Mouse (Mus musculus) liver, embryonic 14.5 days (tissue): ENCODE measurements at regions not wholly inside any gene's neighbourhood (a gene's known extent, or its start where the extent isn't known, plus 50 kb on each side); places are given as distances from the start of the nearest gene placed in this dataset.

ENCODE experiments used
- ATAC-seq: fragments of 200-750 bp; cut with Nextera tagmentation; 2 replicates; pipeline ENCODE4 v1.8.0; 2017; ENCODE audit warnings: moderate number of reproducible peaks, mild to moderate bottlenecking, moderate library complexity; ENCODE audit not compliant: insufficient read depth
- DNase-seq, 3 experiments: peaks; one replicate each; pipeline ENCODE4 v3.0.0-alpha.2; 2012 to 2013; ENCODE audit warnings: low read depth in 3 of 3, low spot score in 3 of 3
- H3K27ac ChIP-seq: fragments of 300-500 bp; sonication (generic); 2 replicates; pipeline ENCODE4 v1.5.1; 2014; ENCODE audit warnings: moderate library complexity, mild to moderate bottlenecking, control low read depth, inconsistent platforms
- H3K27me3 ChIP-seq: fragments of 300-500 bp; sonication (generic); 2 replicates; pipeline ENCODE4 v1.6.1; 2014; ENCODE audit warnings: mild to moderate bottlenecking, low read length, moderate library complexity; ENCODE audit not compliant: control insufficient read depth, insufficient read depth
- H3K36me3 ChIP-seq: fragments of 300-500 bp; sonication (generic); replicated peaks from 2 replicates; pipeline ENCODE4 v1.6.1; 2014; ENCODE audit warnings: low read depth; ENCODE audit not compliant: control insufficient read depth, insufficient read depth
- H3K4me1 ChIP-seq, 2 experiments: fragments of 200-500 bp in 1 of 2; fragments of 300-500 bp in 1 of 2; sonication (generic) in 1 of 2; replicated peaks; 2 replicates each; pipeline ENCODE4 v1.6.1; 2012 to 2014; ENCODE audit warnings: antibody characterized with exemption in 1 of 2, inconsistent platforms in 1 of 2, low read length in 1 of 2; ENCODE audit not compliant: control insufficient read depth in 2 of 2, insufficient read depth in 2 of 2
- H3K4me2 ChIP-seq: fragments of 300-500 bp; sonication (generic); 2 replicates; pipeline ENCODE4 v1.6.1; 2014; ENCODE audit warnings: low read depth, mild to moderate bottlenecking, control low read depth, moderate library complexity
- H3K4me3 ChIP-seq, 2 experiments: fragments of 200-500 bp in 1 of 2; fragments of 300-500 bp in 1 of 2; sonication (generic) in 1 of 2; 2 replicates each; pipeline ENCODE4 v1.5.1; 2012 to 2014; ENCODE audit warnings: low read depth in 2 of 2, low read length in 2 of 2, mild to moderate bottlenecking in 2 of 2, control low read depth in 1 of 2, inconsistent platforms in 1 of 2, moderate library complexity in 1 of 2; ENCODE audit not compliant: insufficient read depth in 1 of 2
- H3K9ac ChIP-seq: fragments of 300-500 bp; sonication (generic); replicated peaks from 2 replicates; pipeline ENCODE4 v1.6.1; 2014; ENCODE audit warnings: mild to moderate bottlenecking, control low read depth, moderate library complexity
- H3K9me3 ChIP-seq: fragments of 300-500 bp; sonication (generic); 2 replicates; pipeline ENCODE4 v1.6.1; 2016; ENCODE audit warnings: low read length, mixed read lengths; ENCODE audit not compliant: control insufficient read depth
- CTCF ChIP-seq: IDR thresholded peaks from 2 replicates; pipeline ENCODE4 v1.5.1; 2016; ENCODE audit warnings: antibody characterized with exemption, low read depth, control low read depth
- EP300 ChIP-seq: IDR thresholded peaks from 2 replicates; pipeline ENCODE4 v1.6.1; 2016; ENCODE audit warnings: antibody characterized with exemption, low read depth
- WGBS: fragments of 180-500 bp; shearing (Covaris S2); extraction: QIAGEN DNeasy Blood & Tissue Kit; methylation state at CpG from one replicate; pipeline ENCODE4 v1.1.7; 2014; ENCODE audit not compliant: insufficient replicate concordance; 5-methylcytosine and 5-hydroxymethylcytosine counted together

DNA sequence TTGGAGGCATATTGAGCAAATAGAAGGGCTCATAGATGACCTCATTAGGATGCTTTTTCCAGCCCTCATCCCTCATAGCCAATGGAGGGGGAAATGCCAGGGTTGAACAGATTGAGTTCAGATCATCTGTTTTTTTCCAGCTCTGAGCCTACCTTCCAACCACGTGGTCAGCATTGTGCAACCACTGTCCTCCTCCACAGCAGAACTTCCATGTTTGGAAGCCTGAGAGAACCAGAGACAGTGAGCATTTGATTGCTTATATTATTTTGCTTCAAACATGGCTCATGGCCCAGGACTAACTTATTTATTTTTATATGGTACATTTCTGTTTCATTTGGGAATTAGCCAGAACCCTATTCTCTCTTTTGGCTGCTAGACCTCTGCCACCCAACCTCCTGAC is 96.0 kb downstream of the Hsd17b3 start:
- 0 out of 4 replicates have a peak, but pooled peaks cover 0 to 2% of the 10 kb centered on the region in 2 experiments for H3K4me1 ChIP-seq
- no peaks in the 10 kb centered on the region for H3K36me3 ChIP-seq
- TF ChIP-seq EP300 (no peak), CTCF (no peak)
- no peak for DNase-seq
- H3K27ac ChIP-seq = no peak overlapping the region
- no peak overlapping the region for H3K9ac ChIP-seq
- no peaks in the 10 kb centered on the region for H3K27me3 ChIP-seq
- H3K9me3 ChIP-seq = no peaks in the 10 kb centered on the region
- 21% methylated on average over 1 of the region's 1 CpGs for WGBS
- H3K4me2 ChIP-seq = no peak overlapping the region
- H3K4me3 ChIP-seq = no peak overlapping the region
- no peak for ATAC-seq

DNA sequence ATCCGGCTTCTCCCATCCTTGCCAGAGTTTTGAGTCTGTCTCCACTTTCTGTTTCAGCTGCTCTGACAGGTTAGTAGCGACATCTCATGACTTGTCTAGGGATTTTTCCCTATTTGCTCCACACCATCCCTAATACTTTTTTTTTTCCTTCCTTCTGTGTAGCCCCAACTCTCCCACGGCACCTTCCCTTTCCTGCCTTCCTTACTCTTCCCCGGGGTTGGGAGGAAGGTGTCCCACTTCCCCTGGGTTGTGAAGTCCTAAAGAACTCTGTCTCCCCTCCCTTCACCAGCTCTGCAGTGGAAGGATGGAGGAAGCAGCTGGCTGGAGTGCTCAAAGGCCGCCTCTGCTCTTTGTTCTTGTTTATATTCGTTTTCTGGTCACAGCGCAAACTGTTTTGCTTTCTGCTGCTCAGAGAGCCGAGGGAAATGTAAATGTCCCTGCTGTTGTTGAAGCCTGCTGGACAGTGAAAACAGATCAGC is 98.5 kb downstream of the Hsd17b3 start:
- no peak for DNase-seq
- no peaks in the 10 kb centered on the region for H3K27me3 ChIP-seq
- no peak for ATAC-seq
- no peak overlapping the region for H3K4me3 ChIP-seq
- 17% methylated on average over 8 of the region's 8 CpGs for WGBS
- TF ChIP-seq EP300 = no peak
- no peak for TF ChIP-seq CTCF
- H3K9me3 ChIP-seq = no peaks in the 10 kb centered on the region
- no peak overlapping the region for H3K4me2 ChIP-seq
- H3K4me1 ChIP-seq = 0 out of 4 replicates have a peak, but pooled peaks cover 0 to 2% of the 10 kb centered on the region in 2 experiments
- no peak overlapping the region for H3K27ac ChIP-seq
- H3K9ac ChIP-seq = no peak overlapping the region
- no peaks in the 10 kb centered on the region for H3K36me3 ChIP-seq

GRCm38 (mm10) chr13:63989769-63990168 is 99.3 kb downstream of the Hsd17b3 start:
- ATAC-seq (no peak), DNase-seq (no peak)
- H3K36me3 ChIP-seq = no peaks in the 10 kb centered on the region
- H3K9me3 ChIP-seq = no peaks in the 10 kb centered on the region
- 0 out of 4 replicates have a peak, but pooled peaks cover 0 to 2% of the 10 kb centered on the region in 2 experiments for H3K4me1 ChIP-seq
- TF ChIP-seq CTCF = no peak
- no peak for TF ChIP-seq EP300
- no peak overlapping the region for H3K9ac ChIP-seq
- WGBS = 35% methylated on average over 2 of the region's 2 CpGs
- H3K4me3 ChIP-seq = no peak overlapping the region
- no peaks in the 10 kb centered on the region for H3K27me3 ChIP-seq
- no peak overlapping the region for H3K4me2 ChIP-seq
- no peak overlapping the region for H3K27ac ChIP-seq

DNA sequence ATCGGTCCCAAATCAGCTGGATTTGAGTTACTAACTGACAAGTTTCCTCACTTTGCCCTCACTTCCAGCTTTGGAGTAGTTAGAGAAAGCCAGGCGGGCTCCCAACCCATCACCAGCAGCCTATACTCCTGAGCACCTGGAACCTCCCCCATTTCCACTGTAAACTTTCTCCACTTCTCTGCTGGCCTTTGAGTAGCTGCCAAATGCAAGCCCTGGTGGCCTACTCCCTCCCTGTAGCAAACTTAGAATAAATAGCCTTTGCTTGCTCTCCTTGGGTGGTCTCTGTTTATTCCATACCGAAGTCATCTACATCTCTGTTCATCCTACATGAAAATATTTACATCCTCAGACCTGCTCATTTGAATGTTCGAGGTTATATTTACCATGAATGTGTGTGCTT is 100.8 kb downstream of the Hsd17b3 start:
- no peak overlapping the region for H3K4me3 ChIP-seq
- no peak overlapping the region for H3K27ac ChIP-seq
- 49% methylated on average over 4 of the region's 4 CpGs for WGBS
- H3K4me2 ChIP-seq = no peak overlapping the region
- no peaks in the 10 kb centered on the region for H3K9me3 ChIP-seq
- no peak for ATAC-seq
- 0 out of 4 replicates have a peak, but pooled peaks cover 0 to 2% of the 10 kb centered on the region in 2 experiments for H3K4me1 ChIP-seq
- H3K36me3 ChIP-seq = no peaks in the 10 kb centered on the region
- no peak for DNase-seq
- H3K27me3 ChIP-seq = no peaks in the 10 kb centered on the region
- TF ChIP-seq CTCF (no peak), EP300 (no peak)
- no peak overlapping the region for H3K9ac ChIP-seq

DNA sequence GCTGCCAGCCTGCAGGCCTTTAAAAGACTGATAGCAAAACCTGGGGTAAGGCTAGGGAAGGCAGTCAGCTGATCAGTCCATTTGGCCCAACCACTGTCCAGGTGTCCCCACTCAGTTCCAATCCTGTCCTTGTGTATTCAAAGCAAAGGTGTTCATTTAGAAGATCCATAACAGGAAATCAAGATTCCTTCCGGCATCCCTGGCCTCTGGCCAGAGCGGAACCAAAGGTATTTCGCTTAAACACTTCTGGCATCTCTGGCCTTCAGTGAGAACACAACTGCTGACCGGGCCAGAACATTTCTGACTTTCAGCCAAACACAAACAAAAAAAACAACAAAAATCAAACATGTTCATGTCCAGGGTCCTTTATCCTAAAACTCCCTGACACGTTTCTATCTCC is 102.3 kb downstream of the Hsd17b3 start:
- Histone ChIP-seq H3K36me3 (no peaks in the 10 kb centered on the region), H3K4me1 (0 out of 4 replicates have a peak, but pooled peaks cover 0 to 2% of the 10 kb centered on the region in 2 experiments), H3K27me3 (no peaks in the 10 kb centered on the region), H3K9ac (no peak overlapping the region), H3K4me2 (no peak overlapping the region), H3K27ac (no peak overlapping the region), H3K4me3 (no peak overlapping the region), H3K9me3 (no peaks in the 10 kb centered on the region)
- ATAC-seq (no peak), DNase-seq (no peak)
- TF ChIP-seq EP300 (no peak), CTCF (no peak)
- WGBS = 70% methylated on average over 5 of the region's 5 CpGs
